Mouse (Mus musculus): ENCODE data around the gene Cxcr5.

- no peak for TF ChIP-seq CTCF (IDR thresholded peaks at IDR 0.05; ENCODE audit: low read depth)
- TF ChIP-seq EP300 (optimal IDR thresholded peaks at IDR 0.05), result no peak
Measured at GRCm38 (mm10) chr9:44565367-44565766, 3.7 kb upstream of the Cxcr5 start.
